Mouse (Mus musculus) E14TG2a.4 (cell line): ENCODE data around the gene Abl2.

Source experiments
- H3K27me3 ChIP-seq: 2 replicates; pipeline ENCODE4 v1.6.1; 2014; ENCODE audit warnings: low read length, control low read depth; ENCODE audit not compliant: insufficient read depth
- H3K36me3 ChIP-seq: 2 replicates; pipeline ENCODE4 v1.6.1; 2014; ENCODE audit warnings: low read length, control low read depth; ENCODE audit not compliant: insufficient read depth
- H3K4me1 ChIP-seq: replicated peaks from 2 replicates; pipeline ENCODE4 v1.6.1; 2014; ENCODE audit warnings: low read depth, low read length, control low read depth
- H3K4me3 ChIP-seq: replicated peaks from 2 replicates; pipeline ENCODE4 v1.5.1; 2014; ENCODE audit warnings: mild to moderate bottlenecking, low read length
- H3K9me3 ChIP-seq: 2 replicates; pipeline ENCODE4 v1.6.1; 2014; ENCODE audit warnings: low read length, control low read depth
- CTCF ChIP-seq: conservative IDR thresholded peaks from 2 replicates; pipeline ENCODE4 v1.5.1; 2014; ENCODE audit warnings: low read length
- NANOG ChIP-seq: IDR thresholded peaks from 2 replicates; pipeline ENCODE4 v1.6.1; 2014; ENCODE audit warnings: borderline replicate concordance, low read length, mixed read lengths
- POU5F1 ChIP-seq: IDR thresholded peaks from 2 replicates; pipeline ENCODE4 v1.6.1; 2014; ENCODE audit warnings: low read length, borderline replicate concordance

Gene Abl2

DNA sequence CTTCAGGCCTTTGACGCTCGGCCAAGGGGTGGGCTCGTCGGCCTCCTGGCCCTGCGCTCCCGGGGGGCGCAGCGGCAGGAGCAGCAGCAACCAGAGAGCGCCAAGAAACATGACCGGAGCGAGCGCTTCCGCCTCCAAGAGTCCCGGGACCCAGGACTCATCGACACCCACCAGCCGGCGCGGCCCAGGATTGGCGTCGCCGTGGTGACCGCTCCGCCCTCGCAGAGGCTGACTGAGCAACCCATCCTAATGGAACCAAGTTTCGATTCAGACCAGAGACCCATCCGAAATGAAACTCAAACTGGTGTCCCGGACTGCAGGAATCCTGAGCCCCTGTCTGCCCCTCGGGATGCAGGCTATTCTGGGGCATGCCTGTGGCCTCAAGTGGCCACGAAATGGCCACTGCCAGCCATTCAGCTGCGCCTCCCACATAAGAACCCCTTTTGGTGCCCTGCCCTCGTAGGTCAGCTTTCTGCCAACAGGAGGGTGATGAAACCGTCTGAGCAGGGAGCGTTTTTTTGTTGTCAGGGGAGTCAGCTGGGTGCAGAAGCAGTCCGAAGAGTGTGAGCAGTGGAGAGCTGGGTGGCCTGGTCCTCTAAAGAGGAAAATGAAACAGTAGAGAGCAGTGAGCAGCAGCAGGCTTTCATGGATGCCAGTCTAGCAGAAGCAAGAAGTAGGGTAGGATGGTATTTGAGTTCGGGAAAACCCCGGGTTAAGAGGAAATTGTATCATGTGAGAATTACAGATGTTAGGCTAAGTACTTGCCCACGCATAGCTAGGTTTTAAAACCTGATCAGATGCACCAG lies 115.8 kb downstream of the Abl2 start, which contains the start of gene Tor3a:
TSS of gene Tor3a (minus strand) at position 162 of the 806 bp plus-strand sequence.
- peaks cover 12% of the 10 kb centered on the region for H3K36me3 ChIP-seq
- peaks cover 73% of the 10 kb centered on the region for H3K4me1 ChIP-seq
- H3K4me3 ChIP-seq: peak within 1 kb of the TSS; percentile 82
- H3K27me3 ChIP-seq: peaks cover 7% of the 10 kb centered on the region
- TF ChIP-seq NANOG (no peak), CTCF (no peak), POU5F1 (no peak)
- H3K9me3 ChIP-seq: no peaks in the 10 kb centered on the region

- peaks cover 21% of the 10 kb centered on the region for H3K36me3 ChIP-seq
- H3K4me3 ChIP-seq: no peak overlapping the region
- TF ChIP-seq CTCF: peak; percentile 98
- TF ChIP-seq POU5F1: no peak
- peaks cover 7% of the 10 kb centered on the region for H3K27me3 ChIP-seq
- peaks cover 69% of the 10 kb centered on the region for H3K4me1 ChIP-seq
- no peaks in the 10 kb centered on the region for H3K9me3 ChIP-seq
Measured at GRCm38 (mm10) chr1:156676171-156676570, 117.6 kb downstream of the Abl2 start.

GRCm38 (mm10) chr1:156676596-156676995 lies 118.0 kb downstream of the Abl2 start:
- TF ChIP-seq CTCF: no peak
- TF ChIP-seq POU5F1: no peak
- no peak for TF ChIP-seq NANOG
- Histone ChIP-seq H3K4me1 (peaks cover 68% of the 10 kb centered on the region), H3K4me3 (no peak overlapping the region), H3K36me3 (peaks cover 21% of the 10 kb centered on the region), H3K9me3 (no peaks in the 10 kb centered on the region), H3K27me3 (peaks cover 7% of the 10 kb centered on the region)

DNA sequence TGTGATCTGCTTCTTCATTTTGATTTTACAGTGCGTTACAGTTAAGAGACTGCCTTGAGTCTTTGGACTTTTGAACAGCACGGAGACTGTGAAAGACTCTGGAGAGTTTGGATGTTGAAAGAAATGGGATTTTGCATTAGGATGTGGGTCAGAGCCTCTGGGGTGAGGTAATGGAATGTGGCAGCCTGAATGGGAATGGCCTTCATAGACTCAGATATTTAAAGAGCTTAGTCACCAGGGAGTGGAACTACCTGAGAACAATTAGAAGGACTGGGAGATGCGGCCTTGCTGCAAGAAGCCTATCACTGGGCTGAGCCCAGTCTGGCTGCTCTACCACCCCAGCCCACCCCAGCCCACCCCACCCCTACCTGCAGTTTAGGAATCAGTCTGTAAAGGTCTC lies 118.6 kb downstream of the Abl2 start:
- Histone ChIP-seq H3K9me3 (no peaks in the 10 kb centered on the region), H3K36me3 (peaks cover 17% of the 10 kb centered on the region), H3K4me3 (no peak overlapping the region), H3K27me3 (peaks cover 7% of the 10 kb centered on the region), H3K4me1 (peaks cover 62% of the 10 kb centered on the region)
- TF ChIP-seq CTCF (no peak), POU5F1 (no peak), NANOG (no peak)

DNA sequence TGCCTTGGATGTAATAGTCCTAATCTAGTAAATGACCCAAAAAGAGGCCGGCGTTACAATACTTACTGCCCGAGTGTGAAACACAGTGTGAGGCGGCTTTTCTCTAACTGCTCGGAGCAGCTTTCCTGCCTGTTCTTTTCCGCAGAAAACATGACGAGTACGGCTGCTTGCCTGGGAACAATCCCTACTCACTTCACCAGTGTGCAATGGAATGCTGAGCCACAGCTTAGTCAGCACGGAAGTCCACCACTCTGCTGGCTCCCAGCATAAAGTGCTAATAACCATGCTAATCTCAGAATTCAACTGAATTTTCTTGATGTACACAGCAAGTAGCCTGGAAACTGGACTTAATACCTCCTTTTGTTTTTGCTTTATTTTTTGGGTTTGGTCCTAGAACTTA lies 121.0 kb downstream of the Abl2 start:
- TF ChIP-seq NANOG (no peak), CTCF (no peak), POU5F1 (no peak)
- peaks cover 4% of the 10 kb centered on the region for H3K27me3 ChIP-seq
- peaks cover 22% of the 10 kb centered on the region for H3K36me3 ChIP-seq
- H3K4me1 ChIP-seq: peaks cover 42% of the 10 kb centered on the region
- no peaks in the 10 kb centered on the region for H3K9me3 ChIP-seq
- H3K4me3 ChIP-seq: no peak overlapping the region

- Histone ChIP-seq H3K27me3 (no peaks in the 10 kb centered on the region), H3K36me3 (peaks cover 63% of the 10 kb centered on the region), H3K4me3 (no peak overlapping the region), H3K4me1 (peaks cover 3% of the 10 kb centered on the region), H3K9me3 (no peaks in the 10 kb centered on the region)
- TF ChIP-seq NANOG: no peak
- TF ChIP-seq POU5F1: no peak
- TF ChIP-seq CTCF: no peak
Measured at GRCm38 (mm10) chr1:156686025-156686661, 127.6 kb downstream of the Abl2 start.
